Mouse (Mus musculus): Measurements from ENCODE around the gene Gm9767.
A peak's percentile ranks its signal among the peaks of the same experiment; 100 is the strongest.

The Gm9767 gene

DNA sequence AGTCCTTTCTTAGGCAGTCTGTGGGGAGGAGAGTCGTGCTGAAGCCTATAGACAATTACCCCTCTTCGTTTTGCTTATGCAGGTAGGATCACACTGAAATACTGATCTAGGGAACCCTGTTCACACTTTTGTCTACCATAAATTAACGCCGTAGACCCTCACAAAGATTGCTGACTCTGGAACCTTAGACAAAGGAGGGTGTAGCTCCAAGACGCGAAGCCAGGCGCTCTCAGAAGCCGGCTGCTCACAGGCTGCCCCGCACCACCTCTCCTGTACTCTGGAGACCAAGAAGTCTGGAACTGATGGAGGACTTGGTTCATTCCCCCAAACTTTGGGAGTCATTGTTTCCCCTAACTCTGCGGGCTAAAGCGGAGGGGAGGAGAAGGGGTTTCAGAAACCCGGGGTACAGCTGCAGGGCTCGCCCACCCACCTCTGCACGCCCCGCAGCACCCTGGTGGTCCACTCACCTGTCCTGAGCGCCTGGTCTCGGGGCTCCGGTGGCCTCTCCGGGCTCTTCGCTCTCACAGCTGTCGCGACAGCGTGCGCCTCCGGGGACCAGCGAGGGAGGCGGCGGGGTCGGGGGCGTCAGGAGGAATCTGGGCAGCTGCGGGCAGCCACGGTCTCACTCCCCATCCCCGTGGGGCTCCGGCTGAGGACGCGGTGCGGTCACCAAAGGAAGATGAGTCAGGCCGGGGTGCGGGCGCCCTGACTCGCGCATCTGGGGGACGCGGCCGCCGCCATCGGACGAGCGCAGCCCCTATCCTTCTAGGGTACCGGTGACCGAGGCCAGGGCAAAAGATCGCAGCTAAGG is at the start of gene Gm9767:
Gm9767 (plus strand) TSS at position 585 of the 811 bp plus-strand sequence.
- no peak for DNase-seq (ENCODE audit: low spot score in 2 of 2)

DNA sequence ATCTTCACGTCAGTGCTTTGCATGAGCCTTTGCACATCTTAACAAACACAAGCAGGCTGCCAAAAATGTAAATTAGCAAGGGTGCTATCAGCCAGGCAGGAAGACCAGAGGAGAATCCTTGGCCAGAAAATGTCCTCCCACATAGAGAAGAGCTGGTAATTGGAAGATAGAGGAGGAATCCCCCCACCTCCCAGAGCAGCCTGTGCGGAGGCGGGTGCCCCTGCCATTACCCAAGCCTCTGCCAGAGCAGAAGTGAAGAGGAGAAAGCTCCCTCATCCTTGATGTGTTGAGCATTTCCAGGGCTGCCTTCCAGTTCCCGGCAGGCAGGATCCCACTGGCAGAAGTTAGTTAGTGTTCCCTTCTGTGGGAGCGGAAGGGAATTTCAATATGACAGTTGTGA is 43.1 kb upstream of the Gm9767 start:
- DNase-seq (ENCODE audit: low spot score in 2 of 2), result no peak

DNA sequence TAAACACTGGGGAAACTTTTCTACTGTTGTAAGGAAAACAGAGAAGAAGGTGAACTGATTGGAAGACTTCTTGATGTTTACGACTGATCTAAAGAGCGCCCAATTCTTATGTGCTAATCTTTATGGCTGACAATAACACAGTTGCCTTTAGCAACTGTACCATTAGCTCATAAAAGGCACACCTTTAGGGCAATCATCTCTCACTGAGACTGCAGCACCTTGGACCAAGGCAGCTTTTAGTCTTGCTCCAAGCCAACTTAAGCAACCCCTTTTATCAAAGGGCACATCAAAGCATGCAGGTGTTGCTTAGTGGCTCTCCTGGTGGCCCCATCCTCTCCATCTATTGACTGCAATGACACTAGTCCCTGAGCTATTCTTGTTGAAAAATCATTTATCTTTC is 26.9 kb upstream of the Gm9767 start:
- no peak for DNase-seq (ENCODE audit: low spot score in 2 of 2)

DNA sequence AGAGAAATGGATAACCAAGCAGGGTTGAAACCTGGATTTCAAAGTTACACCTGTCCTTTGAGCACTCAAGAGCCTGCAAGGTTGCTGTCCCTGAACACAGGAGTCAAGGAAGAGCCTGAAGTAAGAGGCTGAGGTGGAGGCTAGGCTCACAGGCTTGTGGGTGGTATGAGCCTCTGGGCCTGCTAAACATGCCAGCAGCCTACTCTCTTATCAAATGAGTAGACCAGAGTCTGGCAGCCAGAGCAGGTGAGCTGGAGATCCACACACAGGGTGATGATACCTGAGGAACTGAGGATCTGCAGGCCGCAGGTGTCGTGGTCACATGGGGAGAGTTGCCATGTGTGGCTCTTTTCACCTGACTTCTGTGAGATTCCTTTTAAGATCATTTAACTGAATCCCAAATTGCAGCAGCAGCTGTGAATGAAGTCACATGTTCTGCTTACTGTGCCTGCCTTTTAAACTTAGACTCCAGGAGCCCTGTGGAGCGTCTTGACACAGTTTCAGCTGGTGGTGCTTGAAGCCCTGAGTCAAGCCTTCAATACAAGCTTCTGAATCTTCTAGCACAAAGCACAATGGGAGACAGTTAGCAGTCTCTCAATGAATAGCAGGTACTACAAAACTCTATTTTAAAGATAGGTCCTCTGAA is 18.3 kb upstream of the Gm9767 start:
- no peak for DNase-seq (ENCODE audit: low spot score in 2 of 2)

DNA sequence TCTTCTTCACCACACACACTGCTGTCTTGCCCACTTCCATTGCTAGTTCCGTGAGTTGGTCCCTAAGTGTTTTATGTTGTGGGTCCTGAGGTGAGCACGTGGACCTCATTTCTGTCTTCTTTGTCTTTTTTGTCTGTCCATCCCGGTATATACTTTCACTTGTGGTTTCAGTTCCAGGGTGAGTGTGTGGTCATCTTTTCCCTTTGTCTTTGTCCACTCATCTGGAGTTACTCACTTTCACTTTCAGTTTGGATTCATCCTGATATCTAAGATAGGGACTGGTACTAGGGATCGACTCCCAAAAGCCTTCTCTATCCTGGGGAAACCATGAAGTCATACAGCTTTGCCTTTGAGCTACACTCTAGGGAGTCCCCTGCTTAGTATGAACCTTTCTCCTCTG is 15.0 kb upstream of the Gm9767 start:
- DNase-seq (ENCODE audit: low spot score in 2 of 2), result no peak

DNA sequence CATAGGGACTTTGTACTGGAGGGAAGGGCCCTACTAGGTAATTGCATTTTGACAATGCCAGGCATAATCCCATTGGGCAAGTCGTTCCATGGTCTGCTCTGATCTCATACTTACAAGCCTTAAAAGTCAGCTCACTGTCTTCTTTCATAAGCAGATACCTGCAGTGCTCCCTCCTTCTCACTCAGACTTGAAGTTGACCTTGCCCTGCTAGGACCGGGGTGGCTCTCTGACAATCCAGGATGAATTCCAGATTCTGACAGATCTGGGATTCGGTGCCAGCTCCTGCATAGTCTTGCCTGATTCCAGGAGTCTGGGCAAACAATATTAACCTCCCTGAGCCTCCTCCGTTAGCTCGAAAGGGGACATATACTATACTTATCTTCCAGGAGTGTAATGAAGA is 6.1 kb upstream of the Gm9767 start:
- no peak for DNase-seq (ENCODE audit: low spot score in 2 of 2)

DNA sequence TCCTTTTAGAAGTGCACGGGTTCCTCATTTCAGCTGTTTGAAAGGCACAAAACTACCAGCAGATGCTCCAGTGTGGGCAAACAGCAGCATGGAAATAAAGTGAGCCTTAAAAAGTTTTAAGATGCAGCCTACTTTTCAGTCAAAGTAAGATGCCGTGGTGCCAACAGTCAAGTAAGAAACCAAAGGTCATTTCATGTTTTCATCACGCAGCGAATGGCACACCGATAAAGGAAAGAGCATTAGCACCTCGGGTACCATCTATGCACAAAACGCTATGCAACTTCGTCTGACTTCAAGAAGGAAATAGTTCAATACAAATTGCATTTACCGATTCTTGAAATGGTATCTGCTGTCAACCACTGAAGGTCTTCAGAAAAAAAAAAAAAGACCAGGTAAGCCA is 1.1 kb upstream of the Gm9767 start:
- DNase-seq (ENCODE audit: low spot score in 2 of 2), result no peak

DNA sequence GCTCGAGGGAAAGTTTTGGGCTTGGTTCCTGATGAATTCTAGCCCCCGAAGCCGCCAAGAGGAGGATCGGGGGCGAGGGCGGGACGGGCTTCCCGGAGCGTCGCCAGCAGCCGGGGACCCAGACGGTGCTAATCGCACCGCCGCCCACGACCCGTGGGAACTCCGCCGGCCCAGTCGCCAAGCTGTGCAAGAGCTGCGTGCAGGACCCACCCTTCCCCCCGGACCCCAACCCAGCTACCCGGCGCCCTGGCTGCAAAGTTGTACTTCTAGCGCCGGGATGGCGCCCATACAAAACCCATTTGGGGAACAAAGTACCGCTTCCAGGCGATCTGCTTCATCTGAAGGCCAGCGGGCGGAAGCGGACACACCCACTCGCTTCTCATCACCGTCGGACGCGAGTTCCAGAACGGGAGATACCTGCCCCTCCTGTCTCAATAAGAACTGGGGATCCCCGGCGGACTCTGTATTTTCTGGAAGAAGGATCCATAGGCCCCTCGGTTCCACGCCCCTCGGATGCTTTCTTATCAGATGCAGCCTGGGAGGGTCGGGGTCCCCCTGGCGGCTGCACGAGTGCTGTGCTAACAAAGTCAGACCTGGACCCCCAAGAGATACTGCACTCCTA is 577 bp downstream of the Gm9767 start, which contains the start of gene Tmem200a:
Tmem200a (minus strand) TSS at position 532 of the 622 bp plus-strand sequence.
- peak in 1 of 2 experiments; percentile 17 for DNase-seq (ENCODE audit: low spot score in 2 of 2)

DNA sequence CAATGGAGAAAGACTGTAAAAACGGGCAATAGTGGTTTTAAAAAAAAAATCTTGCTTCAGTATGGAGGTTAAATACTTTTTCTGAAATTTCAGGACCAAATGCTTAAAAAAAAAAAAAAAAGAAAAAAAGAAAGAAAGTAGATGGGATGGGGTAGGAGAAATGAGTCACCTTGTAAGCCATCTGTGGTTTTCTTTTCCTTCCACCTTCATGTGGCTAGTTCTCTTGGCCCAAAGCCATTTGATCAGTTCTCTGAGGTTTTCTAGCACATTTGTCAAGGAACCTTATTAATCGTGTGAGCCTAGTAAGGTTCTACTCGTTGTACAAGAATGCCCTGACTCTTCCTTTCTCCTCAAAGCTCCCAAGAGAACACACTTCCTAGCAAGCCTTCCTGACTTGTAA is 1.6 kb downstream of the Gm9767 start:
- DNase-seq (ENCODE audit: low spot score in 2 of 2), result no peak

DNA sequence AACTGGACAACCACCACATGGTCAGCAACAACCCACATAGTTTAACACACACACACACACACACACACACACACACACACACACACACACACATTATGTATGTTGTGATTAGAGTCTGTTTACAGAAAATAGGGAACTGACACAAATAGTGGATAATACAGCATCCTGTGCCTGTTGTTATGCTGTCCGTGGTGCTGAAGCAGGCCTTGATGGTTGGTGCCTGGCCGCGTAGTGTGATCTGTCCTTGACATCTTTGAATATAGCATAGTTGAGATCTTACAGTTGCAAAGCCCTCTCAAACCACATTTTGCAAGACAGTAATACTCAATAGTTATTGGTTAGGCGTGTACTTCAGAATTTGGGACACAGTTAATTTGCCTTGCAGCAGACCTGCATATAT is 4.0 kb downstream of the Gm9767 start:
- DNase-seq (ENCODE audit: low spot score in 2 of 2), result no peak

DNA sequence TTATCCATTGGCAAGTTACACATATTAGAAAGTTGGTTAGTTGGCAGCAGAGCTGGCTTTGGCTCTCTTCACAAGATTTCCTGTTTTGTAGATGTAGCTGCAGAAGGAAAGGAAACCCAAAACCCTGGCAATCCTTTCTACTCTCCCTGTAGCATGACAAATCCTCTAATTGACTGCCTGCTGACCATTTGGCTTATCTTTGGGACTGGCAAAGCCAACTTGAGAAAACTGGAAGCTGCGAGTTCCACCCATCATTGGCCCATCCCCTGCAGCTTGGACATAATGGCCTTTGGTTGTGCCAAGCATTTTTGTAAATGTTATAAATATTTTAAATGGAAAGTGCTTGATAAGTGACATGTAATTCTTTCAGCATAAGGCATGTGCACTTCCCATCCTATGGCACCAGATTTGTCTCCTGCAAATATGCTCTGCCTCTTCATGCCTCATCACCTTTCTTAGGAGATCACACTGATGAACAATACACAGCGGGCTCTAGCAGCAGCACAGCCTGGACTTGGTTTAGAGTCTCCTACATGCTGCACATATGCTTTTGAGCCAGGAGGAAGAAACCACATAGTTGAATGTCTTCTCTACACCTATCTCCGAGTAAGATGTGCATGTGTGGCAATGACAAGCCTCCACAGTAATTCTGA is 25.4 kb downstream of the Gm9767 start:
- DNase-seq (ENCODE audit: low spot score in 2 of 2), result no peak

DNA sequence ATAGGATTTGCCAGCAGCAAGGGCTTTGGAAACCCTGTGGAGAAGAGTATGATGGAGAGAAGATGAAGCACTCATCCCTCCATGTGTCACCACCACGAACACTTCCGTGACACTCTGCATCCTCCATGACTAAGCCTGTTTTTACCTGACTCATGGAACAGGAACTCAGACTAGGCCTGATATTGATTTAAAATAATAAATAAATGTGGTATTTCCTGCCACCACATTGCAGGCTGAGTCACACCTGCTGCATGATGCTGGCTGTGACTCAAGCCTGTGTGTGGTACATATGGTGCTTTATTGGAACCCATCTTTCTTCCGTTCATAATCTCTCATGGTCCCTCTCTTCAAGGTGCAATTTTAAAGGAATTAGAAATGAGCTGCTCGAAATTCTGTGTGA is 36.4 kb downstream of the Gm9767 start:
- no peak for DNase-seq (ENCODE audit: low spot score in 2 of 2)

DNA sequence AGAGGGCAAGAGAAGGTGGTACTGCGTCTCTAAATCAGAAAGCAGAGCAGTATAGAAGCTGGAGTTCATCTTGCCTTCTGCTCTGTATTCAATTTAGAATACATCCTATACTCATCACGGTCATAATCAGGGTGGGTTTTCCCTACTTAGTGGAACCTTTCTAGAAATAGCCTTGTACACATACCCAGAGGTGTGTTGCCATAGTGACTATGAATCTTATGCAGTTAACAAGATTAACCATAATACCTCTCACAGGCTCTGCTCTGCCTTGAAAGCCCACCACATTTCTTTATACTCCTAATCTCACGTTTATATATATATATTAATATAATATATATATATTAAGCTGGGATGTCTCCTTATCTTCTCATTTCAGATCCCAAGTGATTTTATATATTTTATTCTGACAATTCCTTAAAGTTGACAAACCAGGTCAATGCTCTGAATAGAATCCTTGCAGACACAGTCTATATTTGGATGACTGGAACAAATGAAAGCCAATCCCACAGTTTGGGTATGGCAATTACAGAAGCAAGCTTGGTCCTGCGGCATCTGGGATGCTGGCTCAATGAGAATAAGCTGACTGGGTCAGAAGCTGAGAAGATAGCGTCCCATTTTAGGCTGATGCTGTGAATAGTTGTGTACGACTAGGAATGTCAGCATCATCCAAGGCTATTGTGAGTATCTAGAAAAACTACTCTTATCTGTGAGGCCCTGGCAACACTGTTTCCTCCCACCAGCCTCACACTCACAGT is 41.2 kb downstream of the Gm9767 start:
- no peak for DNase-seq (ENCODE audit: low spot score in 2 of 2)

DNA sequence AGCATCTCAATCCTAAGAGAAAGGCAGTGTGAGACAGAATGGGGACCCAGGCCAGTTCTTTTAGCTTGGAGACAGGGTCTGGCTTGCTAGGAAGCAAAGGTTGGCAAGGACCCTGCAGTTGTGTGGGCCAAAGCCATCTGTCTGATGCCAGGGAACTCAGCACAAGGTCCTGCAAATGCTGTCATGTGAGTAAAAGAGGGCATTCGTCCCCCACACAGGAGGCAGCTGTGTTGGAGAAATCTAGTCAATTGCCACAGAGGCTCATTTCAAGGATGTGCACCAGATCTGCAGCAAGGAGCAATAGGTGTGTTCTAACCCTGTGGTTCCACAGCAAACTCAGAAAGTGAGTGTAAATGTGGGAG is 41.7 kb downstream of the Gm9767 start:
- DNase-seq (ENCODE audit: low spot score in 2 of 2), result no peak

Data from thymus, postnatal 10 days (tissue).